Mouse (Mus musculus): ENCODE measurements around the gene Mrfap1.

Gene Mrfap1

DNA sequence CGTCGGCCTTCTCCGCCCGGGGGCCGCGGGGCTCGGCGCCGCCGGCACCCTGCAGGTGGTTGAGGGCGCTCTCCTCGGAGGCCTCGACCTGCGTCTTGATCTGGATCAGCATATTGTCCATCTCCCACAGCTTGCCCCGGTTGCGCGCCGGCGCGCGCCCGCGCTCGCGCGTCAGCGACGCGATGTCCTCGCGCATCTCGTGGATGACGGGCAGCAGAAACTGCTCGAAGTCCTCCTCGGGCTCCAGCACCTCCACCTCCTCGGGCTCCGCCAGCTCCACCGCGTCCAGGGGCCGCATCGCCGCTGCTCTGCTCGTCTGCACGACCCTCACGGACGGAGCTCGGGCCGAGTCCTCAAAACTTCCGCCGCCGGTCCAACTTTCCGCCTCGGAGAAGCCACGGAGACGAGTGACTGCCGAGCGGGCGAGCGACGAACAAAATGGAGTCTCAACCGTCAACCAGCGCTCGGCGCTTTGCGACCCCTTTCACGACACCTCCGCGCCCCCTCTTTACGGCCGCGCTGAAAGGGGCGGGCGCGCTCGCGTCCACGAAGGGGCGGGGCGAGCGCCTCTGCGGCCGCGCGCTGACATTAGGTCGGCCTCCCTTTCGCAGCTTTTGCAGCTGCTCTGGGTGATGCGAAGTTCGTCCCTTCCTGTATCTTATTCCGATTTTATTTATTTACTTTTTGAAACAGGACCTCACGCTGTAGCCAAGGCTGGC, at the start of gene Mrfap1:
Gene Mrfap1, minus strand, starts transcription at position 477 of the 719 bp plus-strand sequence.
- peak; percentile 93 for DNase-seq

DNA sequence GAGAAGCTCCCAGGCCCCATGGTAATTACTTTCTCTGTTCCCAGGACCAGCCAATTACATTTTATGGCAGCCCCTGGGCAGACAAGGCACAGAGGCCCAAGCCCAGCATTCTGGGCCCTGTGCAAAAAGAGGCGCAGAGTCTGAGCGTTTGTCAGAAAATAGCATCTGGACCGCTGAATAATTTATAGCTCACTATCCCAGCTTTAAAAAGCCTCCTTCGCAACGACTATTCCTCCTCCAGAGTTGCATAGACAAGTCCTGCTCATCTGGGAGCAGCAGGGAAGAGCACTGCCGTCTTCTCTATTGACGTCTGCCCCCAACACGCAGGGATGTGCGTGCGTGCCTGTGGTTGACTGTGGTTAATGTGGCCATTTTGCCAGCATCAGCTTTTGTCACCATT, 47.9 kb upstream of the Mrfap1 start:
- DNase-seq: no peak

DNA sequence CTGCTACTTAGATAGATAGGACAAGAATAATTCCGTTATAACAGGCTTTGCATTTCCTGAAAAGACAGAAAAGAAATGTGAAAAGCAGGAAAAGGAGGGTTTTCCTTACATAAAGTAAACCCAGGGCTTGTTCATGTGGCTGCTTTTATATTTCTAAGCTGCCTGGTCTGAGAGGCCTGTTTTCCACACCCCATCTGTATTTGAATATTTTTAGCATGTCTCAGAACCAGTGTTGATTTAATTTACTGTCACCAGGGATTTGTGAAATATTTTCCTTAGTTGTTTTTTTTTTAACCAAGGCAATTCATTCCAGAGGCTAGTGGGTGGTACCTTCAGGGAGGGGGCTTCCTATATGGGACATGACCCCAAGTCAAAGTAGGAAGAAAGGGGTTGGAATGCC, 45.1 kb upstream of the Mrfap1 start:
- DNase-seq: no peak

DNA sequence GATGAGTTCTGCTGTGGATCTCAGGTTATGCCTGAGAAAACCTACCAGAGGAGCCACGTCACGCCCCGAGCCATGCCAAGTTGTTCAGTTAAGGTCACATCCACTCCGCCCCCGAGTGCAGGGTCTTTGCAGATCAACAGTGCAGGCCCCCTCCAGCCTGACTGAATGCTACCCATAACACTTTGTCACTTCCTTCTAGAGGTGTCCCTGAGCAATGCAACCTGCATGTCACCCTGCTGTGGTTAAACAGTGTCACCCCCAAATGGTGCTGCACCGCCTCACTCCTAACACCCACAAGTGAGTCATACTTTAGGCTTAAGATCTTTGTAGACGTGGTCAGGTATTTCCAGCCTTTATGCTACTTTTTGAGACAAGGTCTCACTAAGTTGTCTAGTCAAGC, 43.5 kb upstream of the Mrfap1 start:
- DNase-seq: no peak

DNA sequence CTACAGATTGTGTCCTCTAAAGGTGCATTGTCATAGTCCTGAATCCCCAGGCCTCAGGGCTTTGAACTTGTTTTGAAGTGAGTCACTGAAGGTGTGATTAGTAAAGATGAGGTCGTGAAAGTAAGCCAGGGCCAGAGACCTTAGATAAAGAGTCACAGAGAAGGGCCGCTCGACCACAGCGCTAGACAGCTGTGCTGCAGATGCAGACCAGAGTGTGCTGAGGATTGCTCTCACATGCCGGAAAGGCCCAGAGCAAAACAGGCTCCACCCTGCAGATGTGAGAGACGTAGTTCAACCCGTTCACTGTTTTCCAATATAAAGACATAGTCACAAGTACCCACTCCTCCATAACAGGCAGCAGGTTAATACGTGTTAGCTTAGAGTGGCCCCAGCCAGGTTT, 43.0 kb upstream of the Mrfap1 start:
- no peak for DNase-seq

DNA sequence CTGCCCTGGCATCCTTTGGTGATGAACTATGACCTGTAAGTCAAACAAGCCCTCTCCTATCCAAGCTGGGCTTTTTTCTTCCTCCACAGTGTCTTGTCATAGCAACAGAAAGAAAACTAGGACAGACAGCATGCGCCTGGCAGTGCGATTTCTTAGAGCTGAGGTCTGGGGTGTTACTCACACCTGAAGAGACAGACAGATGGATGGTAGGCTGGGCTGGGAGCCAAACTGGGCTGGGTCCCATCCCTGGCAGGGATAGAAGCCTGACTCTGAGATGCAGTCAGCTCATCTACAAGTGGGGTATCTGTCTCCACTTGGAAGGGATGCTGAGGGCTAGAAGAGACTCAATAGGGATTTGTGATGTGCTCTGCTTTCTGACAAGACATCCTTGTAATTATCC, 42.5 kb upstream of the Mrfap1 start:
- DNase-seq: no peak

DNA sequence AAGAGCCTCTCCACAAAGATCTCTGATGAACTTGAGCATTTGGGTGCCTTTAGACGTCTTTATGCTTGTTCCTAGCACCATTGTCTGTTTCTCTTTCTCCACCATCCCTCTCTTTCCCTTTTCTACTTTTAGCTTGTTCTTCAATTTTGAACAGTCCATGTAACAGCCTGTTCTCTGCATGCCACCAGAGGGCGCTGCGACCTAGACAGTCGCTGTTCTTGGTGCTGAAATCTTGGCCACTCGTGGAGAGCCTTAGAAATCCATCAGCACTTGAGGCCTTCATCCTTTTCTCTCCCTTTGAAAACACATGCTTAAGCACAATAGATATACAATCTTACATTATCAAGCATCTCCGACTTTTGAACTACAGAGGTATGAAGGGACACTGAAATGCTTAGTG, 39.4 kb upstream of the Mrfap1 start:
- peak; percentile 67 for DNase-seq

DNA sequence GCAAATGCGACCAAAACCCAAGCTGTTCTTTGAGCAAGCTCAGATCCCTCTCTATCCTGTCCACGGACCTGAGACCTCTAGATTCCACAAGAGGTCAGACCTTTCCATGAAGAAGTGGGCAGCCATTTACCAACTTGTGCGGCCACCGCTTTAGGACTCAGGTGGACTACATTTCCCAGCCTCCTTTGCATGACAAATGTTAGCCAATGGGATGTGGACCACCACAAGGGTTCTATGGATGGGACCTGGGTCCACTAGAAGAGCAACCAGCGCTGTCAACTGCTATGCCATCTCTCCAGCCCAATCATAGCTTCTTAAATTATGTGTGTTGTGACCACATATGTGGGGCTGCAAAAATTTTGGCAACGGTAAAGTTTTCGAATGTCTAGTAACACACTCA, 34.7 kb upstream of the Mrfap1 start:
- peak; percentile 47 for DNase-seq

DNA sequence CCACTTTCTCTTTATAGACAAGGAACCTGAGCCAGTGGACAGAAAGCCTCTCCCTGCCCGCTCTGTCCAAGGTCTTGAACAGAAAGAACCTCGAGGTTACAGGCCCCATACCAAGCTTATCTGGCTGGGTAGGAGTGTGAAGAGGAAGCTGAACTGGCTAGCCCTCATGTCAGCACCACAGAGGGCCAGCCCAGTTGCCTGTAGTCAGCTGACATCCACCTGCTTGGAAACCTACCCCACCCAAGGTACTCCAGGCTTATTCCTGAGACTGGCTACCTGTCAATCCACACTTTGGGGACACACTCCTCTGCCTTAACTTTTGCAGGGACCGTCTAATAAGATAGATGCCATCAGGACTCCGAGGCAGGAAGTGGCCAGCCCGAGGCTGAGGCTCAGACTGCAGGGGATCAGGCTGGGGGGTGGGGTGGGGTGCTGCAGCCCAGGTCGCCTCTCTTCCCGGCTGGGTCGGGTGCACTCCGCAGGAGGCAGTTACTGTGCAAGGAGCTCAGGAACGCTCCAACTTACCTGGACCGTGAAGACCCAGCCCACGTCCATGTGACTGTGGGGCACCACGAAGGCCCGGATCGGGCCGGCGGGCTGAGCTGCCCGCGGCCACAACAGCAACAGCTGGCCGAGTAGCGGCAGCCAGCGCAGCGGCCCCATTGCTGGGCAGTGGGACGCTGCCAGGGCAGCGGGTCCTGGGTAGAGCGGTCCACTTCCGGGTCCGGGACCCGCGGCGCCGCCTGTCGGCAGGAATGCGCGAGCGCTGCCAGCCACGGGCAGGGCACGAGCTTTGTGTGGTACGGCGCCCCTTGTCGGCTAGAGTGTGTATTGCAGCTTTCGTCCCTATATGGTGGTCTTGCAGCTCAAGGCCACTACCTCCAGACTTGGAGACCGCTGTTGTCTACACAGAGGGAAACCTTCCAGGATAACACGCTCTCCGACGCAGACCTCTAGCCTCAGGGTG, 33.6 kb upstream of the Mrfap1 start, which contains the start of gene Man2b2:
Gene Man2b2, minus strand, starts transcription at position 741 of the 967 bp plus-strand sequence.
- peak; percentile 96 for DNase-seq

DNA sequence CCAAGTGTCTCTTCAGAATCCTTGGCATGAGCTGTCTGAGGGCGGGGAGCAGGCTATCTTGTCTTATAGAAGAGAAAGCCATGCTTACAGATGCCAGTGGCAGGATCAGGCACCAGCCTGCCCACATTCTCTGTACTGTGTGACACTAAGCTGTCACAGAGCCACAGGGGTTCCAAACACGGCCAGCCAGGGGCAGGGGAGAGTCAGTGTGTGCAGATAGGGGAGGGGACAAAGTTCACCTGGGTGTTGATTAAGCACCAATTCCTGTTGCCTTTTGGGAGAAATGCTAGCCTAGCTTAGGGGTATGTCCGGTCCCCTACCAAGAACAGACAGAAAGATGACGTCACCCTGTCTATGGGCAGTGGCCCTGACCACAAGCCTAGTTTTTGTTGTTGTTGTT, 32.5 kb upstream of the Mrfap1 start:
- no peak for DNase-seq

DNA sequence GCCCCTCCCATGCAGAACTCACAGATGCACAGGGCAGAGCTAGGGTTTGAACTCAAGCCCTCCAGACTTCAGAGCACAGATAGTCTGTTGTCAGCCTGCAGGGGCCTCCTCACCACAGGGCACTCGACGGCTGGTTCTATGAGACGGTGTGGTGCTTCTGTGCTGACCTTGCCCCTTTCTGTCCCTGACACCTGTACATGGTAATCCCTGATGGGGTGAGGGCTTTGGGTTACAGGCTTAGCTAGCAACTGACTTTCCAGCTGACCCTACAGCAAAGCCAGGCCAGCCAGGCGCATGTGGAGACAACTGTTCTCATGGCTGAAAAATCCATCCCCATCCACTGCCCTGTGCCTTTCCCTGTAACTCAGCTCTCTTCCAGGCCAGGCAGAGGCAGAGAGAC, 26.3 kb upstream of the Mrfap1 start:
- DNase-seq: no peak

DNA sequence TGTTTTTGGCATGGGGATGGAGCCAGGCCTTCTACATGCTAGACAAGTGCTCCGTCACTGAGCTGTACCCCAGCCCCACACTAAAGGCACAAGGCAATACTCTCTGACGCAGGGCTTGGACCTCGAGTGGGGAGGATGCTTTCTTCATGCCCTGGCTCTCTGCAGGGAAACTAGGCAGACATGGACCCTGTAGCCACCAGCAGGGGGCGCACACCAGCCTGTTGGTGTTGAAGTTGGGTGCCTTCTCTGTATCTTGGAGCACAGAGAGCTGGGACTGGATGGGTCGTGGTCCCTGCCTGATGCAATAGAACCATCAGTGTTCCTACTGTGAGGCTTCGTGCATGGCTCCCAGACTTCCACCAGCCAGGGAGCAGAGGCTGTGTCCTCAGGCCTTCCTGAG, 23.6 kb upstream of the Mrfap1 start:
- peak; percentile 69 for DNase-seq

DNA sequence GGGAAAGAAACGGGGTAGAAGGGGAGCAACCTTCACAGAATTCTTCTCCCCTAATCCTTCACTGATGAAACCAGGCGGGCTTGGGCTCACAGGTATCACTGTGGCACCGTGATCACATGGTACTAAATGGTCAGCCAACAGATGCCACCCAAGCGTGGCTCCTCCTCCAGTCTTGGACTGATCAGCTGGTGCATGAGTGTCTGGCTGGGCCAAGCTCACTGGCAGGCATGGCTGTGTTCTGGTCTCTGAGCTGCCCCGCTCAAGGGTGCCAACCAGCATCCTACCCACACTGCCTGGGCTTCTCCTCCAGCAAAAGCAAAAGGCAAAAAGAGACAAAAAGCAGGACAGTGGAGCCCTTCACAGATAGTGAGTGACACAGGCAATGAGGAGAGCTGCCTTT, 23.2 kb upstream of the Mrfap1 start:
- DNase-seq: no peak

DNA sequence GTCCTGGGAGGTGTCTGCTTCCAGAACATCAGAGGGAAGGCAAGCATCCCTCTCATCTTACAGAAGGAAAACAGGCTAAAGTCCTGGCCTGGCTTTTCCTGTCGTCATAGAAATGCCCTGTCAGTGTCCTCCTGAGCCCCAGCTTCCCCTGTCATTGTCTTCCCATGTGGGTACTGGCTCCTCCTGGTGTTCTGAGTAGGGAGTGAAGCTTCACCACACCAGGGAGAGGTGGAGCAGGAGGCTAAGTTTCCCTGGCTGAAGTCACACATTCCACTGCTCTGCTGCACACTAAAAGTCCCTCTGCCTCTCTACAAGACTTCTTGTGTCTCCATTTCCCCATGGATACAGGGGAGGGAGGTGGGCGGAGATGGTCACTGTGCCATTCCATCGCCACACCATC, 21.2 kb upstream of the Mrfap1 start:
- no peak for DNase-seq

DNA sequence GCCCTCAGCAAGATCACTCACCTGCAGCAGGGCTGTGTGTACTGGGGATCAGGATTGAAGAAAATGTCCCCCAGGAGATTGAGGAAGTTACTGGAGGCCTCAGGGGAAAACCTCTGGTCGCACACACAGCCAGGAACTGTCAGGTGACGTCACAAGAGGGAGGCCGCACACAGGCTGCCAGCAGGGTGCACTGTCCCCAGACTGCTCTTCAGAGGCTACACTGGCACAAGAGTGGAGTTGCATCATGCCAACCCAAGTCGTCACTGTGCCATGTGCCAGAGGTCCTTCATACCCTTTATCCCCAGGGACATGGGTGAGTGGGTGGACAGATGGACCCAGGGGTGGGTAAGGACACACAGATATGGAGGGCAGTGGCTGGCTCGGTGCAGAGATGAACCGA, 18.0 kb upstream of the Mrfap1 start:
- DNase-seq: peak; percentile 41

DNA sequence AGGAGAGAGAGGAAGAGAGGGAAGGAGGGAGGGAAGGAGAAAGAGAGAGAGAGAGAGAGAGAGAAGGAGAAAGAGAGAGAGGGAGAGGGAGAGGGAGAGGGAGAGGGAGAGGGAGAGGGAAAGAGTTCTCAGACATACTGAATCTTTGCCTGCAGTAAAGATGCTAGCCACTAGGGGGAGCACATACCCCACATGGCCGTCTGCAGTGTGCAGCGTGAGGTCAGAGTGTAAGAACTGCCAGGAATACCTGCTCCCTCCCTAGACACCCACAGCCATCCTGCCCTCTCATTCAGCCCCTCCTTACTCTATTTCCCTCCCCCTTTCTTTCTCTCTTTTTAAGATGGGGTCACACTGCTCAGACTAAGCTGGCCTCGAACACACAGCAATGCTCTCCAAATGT, 14.8 kb upstream of the Mrfap1 start:
- peak; percentile 83 for DNase-seq

DNA sequence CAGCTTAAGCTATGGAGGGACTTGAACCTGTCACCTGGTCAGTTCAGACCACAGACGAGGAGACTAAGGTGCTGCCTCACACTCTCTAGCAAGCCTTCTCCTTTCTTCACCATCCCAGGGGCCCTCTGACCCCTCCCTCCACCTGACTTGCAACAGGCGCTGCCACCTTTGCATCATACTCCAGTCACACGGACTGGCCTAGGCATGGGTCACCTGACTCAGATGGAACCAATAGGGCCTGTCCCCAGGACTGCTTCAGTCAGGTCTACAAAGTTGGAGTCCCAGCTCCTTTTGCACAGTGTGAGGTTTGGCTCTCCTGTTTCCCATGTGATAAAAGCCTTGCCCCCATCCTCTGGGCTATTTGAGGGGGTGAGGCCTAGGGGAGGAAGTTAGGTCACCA, 14.1 kb upstream of the Mrfap1 start:
- no peak for DNase-seq

DNA sequence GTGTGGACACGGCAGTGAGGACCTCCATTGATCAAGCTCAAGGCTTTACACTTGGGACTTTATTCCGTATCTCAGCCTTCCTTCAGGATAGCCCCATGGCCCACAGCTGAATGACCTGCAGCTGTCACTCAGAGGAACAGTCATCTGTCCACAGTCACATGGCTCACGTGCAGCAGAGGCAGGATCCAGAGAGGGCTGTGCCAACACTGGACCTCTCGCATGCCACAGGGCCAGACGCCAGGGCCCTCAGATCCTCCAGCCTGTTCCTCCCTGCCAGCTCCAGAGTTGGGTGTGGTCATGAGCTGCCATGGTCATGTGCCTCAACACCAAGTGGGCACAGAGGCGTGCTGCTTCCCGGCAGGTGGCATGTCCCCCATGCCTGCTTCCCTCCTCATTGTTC, 12.6 kb upstream of the Mrfap1 start:
- DNase-seq: no peak

DNA sequence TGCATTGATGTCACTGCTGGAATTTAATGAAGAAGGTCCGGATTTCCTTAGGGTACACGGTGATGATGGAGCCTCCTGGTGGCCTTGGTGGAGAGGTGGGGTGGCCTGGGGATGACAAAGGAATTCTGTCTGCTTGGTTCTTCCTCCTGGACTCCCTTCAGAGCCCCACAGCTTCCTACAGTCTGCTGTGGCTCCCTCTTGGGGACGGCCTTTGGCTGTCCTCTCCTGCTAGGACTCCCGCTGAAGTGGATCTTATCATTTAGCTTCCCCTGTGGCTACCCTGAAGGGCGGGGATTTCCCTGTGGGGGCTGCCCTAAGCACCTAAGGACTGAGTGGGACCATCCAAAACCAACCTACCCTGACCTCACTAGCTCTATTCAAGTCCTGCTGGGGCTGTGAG, 10.5 kb upstream of the Mrfap1 start:
- DNase-seq: no peak

DNA sequence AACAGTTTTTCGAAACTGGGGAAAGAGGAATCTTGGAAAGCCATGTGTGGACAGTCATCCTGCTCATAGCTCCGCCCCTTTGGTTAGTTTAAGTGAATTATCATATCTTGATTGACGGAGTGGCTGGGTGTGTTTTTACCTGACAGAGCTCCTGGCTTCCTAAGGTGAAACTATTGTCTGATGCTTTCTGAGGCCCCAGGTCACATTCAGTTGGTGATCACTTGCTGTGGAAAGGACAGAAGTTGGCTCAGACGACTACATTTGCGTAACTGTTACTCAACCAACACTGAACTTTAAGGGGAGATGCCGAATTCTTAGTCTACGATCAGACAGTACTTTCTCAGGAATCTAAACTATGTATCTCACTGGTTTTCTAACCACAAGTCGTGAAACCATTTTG, 719 bp upstream of the Mrfap1 start:
- DNase-seq: peak; percentile 12

DNA sequence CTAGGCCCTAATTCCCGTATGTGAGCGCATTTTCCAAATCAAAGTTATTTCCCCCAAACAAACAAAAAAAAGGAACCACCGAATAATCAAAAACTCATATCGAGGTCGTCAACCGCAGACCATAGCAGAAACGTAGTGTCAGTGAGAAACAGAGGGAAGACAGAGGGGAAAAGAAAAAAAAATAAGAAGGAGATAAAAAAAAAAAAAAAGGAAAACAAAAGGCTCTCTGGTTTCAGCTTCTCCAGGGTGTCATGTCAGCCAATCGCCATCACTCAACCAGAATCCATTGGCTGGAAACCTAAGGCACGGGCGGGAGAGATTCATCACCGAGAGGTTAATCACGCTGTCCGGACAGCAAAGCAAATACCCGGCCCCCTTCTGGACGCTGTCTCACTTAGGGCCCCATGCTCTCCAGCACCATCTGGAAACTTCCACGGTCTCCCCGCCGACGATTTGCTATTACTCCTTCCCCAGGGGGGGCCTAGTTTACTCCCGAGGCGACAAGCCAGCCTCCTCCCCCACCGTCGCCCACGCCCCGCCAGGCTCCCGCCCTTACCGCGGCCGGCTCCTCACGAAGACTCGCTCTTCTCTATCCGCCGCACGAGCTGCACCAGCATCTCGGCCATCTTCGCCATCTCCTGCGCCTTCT, 801 bp downstream of the Mrfap1 start:
- peak; percentile 67 for DNase-seq

DNA sequence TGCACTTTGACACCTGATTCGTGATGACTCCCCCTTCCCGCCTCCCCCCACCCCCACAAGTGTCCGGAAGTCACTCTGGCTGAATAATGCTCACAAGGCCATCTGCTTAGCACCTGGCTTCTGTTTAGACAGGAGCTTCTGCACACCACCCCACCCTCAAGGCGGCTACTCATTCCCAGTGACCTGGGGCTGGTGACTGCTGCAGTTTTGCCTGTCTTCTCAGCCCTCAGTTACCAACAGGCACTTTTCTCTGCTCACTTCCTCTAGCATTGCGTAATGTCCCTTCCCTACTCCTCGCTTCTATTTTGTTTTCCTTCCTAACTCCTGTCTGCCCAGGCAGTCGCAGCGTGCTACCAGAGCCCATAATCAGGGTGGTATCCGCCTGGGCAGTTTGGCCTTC, 4.7 kb downstream of the Mrfap1 start:
- peak; percentile 47 for DNase-seq

DNA sequence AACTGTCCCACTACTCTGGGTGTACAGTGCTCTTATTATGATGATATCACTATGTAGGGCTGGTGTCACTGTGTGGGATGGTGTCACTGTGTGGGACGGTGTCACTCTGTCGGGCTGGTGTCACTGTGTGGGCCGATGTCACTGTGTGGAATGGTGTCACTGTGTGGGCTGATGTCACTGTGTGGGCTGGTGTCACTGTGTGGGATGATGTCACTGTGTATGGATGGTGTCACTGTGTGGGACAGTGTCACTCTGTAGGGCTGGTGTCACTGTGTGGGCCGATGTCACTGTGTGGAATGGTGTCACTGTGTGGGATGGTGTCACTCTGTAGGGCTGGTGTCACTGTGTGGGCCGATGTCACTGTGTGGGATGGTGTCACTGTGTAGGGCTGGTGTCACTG, 10.5 kb downstream of the Mrfap1 start:
- DNase-seq: no peak

DNA sequence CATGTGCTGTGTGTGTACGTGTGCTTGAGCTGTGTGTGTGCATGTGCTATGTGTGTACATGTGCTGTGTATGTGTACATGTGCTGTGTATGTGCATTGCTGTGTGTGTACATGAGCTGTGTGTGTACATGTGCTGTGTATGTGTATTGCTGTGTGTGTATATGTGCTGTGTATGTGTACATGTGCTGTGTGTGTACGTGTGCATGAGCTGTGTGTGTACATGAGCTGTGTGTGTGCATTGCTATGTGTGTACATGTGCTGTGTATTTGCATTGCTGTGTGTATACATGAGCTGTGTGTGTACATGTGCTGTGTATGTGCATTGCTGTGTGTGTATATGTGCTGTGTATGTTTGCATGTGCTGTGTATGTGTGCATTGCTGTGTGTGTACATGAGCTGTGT, 17.1 kb downstream of the Mrfap1 start:
- DNase-seq: no peak
